Mouse (Mus musculus): ENCODE data around the gene Cdk18. TPM values are rescaled to one million over a fixed set of nuclear protein-coding genes. Genes with fewer than 3 reads are reported as not detected.

Gene Cdk18
- polyA plus RNA-seq, 1 experiment from 2014 or later = 3.9 TPM

DNA sequence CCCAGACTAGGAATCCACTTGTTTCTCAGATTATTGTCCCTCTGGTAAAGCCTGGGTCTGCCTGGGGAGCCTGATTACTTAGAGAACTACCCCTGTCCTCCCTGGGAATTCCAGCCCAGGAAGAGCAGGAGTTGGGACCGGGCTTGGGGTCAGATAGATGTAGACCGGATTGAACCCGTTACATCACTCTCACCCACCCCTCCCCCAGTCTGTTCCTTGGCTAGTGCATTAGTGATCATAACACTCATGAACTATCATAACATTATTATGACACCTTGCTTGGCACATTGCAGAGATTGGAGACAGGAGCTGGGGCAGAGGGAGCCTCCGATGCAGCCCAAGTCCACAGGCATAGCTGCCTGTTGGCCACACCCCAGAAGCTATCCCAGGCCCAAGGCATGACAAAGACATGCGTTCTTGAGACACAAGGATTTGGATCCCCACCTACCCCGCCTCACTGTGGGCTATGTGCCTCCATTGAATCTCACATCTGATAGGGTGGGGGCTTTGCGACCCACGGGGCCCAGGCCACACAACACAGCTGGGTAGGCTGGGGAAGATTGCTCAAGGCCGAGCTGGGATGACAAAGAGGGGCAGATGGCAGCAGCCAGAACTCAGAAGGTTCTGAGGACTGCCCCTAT, 1.4 kb downstream of the Cdk18 start:
- peaks cover 9% of the 10 kb centered on the region for H3K4me1 ChIP-seq (ENCODE audit: control insufficient read depth, insufficient read depth, low read length)
- DNase-seq (ENCODE audit: low spot score) (no peak), ATAC-seq (ENCODE audit: insufficient number of reproducible peaks, low FRiP score, low TSS enrichment, low read depth) (no peak)
- H3K9ac ChIP-seq (ENCODE audit: low read length) = no peak overlapping the region; the same call in 1 of the 2 replicates
- no peaks in the 10 kb centered on the region for H3K9me3 ChIP-seq (ENCODE audit: control insufficient read depth, low read length)
- H3K4me3 ChIP-seq (ENCODE audit: low read depth, low read length) = no peak overlapping the region
- no peak overlapping the region for H3K27ac ChIP-seq (replicated peaks; ENCODE audit: low read depth, low read length)
- H3K27me3 ChIP-seq (ENCODE audit: control insufficient read depth, insufficient read depth, low read length) = 0 out of 2 replicates have a peak, but pooled peaks cover 5% of the 10 kb centered on the region
- WGBS = 53% methylated on average over 9 of the region's 9 CpGs
- no peaks in the 10 kb centered on the region for H3K36me3 ChIP-seq (ENCODE audit: control insufficient read depth, insufficient read depth, low read length)
- H3K4me2 ChIP-seq (ENCODE audit: low read depth, severe bottlenecking) = peak overlapping the region; percentile 95; the same call in 1 of the 2 replicates

- no peak for ATAC-seq (ENCODE audit: insufficient number of reproducible peaks, low FRiP score, low TSS enrichment, low read depth)
- no peaks in the 10 kb centered on the region for H3K9me3 ChIP-seq (ENCODE audit: control insufficient read depth, low read length)
- H3K36me3 ChIP-seq (ENCODE audit: control insufficient read depth, insufficient read depth, low read length) = no peaks in the 10 kb centered on the region
- H3K4me3 ChIP-seq (ENCODE audit: low read depth, low read length) = no peak overlapping the region
- 0 out of 2 replicates have a peak, but pooled peaks cover 5% of the 10 kb centered on the region for H3K27me3 ChIP-seq (ENCODE audit: control insufficient read depth, insufficient read depth, low read length)
- H3K4me1 ChIP-seq (ENCODE audit: control insufficient read depth, insufficient read depth, low read length) = peaks cover 12% of the 10 kb centered on the region
- no peak overlapping the region for H3K27ac ChIP-seq (replicated peaks; ENCODE audit: low read depth, low read length)
- no peak for DNase-seq (ENCODE audit: low spot score)
- no peak overlapping the region for H3K9ac ChIP-seq (ENCODE audit: low read length)
- no peak overlapping the region for H3K4me2 ChIP-seq (ENCODE audit: low read depth, severe bottlenecking)
- 85% methylated on average over 3 of the region's 3 CpGs for WGBS
Observed at GRCm38 (mm10) chr1:132136847-132137246, 2.6 kb downstream of the Cdk18 start.

GRCm38 (mm10) chr1:132135631-132136030, 3.9 kb downstream of the Cdk18 start:
- Histone ChIP-seq H3K9ac (ENCODE audit: low read length) (no peak overlapping the region), H3K4me1 (ENCODE audit: control insufficient read depth, insufficient read depth, low read length) (peaks cover 12% of the 10 kb centered on the region), H3K27ac (replicated peaks; ENCODE audit: low read depth, low read length) (no peak overlapping the region), H3K4me2 (ENCODE audit: low read depth, severe bottlenecking) (no peak overlapping the region), H3K4me3 (ENCODE audit: low read depth, low read length) (no peak overlapping the region), H3K9me3 (ENCODE audit: control insufficient read depth, low read length) (no peaks in the 10 kb centered on the region), H3K36me3 (ENCODE audit: control insufficient read depth, insufficient read depth, low read length) (no peaks in the 10 kb centered on the region), H3K27me3 (ENCODE audit: control insufficient read depth, insufficient read depth, low read length) (0 out of 2 replicates have a peak, but pooled peaks cover 5% of the 10 kb centered on the region)
- ATAC-seq (ENCODE audit: insufficient number of reproducible peaks, low FRiP score, low TSS enrichment, low read depth) (no peak), DNase-seq (ENCODE audit: low spot score) (no peak)
- 85% methylated on average over 7 of the region's 7 CpGs for WGBS

- no peak overlapping the region for H3K27ac ChIP-seq (replicated peaks; ENCODE audit: low read depth, low read length)
- no peak overlapping the region for H3K4me3 ChIP-seq (ENCODE audit: low read depth, low read length)
- H3K4me2 ChIP-seq (ENCODE audit: low read depth, severe bottlenecking) = no peak overlapping the region
- ATAC-seq (ENCODE audit: insufficient number of reproducible peaks, low FRiP score, low TSS enrichment, low read depth) (no peak), DNase-seq (ENCODE audit: low spot score) (no peak)
- no peak overlapping the region for H3K9ac ChIP-seq (ENCODE audit: low read length)
- H3K36me3 ChIP-seq (ENCODE audit: control insufficient read depth, insufficient read depth, low read length) = no peaks in the 10 kb centered on the region
- H3K9me3 ChIP-seq (ENCODE audit: control insufficient read depth, low read length) = no peaks in the 10 kb centered on the region
- WGBS = 64% methylated on average over 7 of the region's 7 CpGs
- H3K27me3 ChIP-seq (ENCODE audit: control insufficient read depth, insufficient read depth, low read length) = no peaks in the 10 kb centered on the region
- H3K4me1 ChIP-seq (ENCODE audit: control insufficient read depth, insufficient read depth, low read length) = peaks cover 13% of the 10 kb centered on the region; the same call in 1 of the 2 replicates
Observed at GRCm38 (mm10) chr1:132128311-132128710, 11.2 kb downstream of the Cdk18 start.

DNA sequence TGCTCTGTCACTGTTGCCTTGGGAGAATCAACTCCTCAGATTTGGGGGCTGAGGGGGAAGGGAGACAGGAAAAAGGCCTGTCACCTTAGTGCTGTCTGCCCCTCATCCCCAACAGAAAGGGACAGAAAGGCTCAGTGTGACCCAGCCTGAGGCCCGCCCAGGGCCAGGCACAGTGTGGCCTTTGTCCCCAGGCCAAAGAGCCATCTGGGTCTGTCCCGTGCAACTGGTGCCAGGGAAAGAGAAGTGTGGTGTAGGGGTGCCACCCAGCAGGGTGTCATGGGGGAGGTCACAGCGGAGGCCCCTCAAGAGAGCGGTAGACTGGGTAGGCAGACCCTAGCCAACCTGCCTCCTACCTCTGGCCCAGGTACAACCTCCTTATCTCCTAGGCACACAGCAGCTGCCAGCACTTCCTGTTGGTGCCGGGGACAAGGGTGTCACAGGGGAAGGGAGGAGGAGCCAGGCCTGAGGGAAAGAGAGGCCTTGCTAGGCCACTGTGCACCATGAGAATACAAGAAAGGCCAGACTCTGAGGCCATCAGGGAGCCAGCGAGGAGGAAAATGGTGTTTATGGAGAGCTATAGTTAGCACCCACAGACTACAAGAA, 13.6 kb downstream of the Cdk18 start:
- H3K4me2 ChIP-seq (ENCODE audit: low read depth, severe bottlenecking) = no peak overlapping the region
- H3K36me3 ChIP-seq (ENCODE audit: control insufficient read depth, insufficient read depth, low read length) = no peaks in the 10 kb centered on the region
- ATAC-seq (ENCODE audit: insufficient number of reproducible peaks, low FRiP score, low TSS enrichment, low read depth) = no peak
- peaks cover 8% of the 10 kb centered on the region; the same call in 1 of the 2 replicates for H3K4me1 ChIP-seq (ENCODE audit: control insufficient read depth, insufficient read depth, low read length)
- no peak overlapping the region for H3K4me3 ChIP-seq (ENCODE audit: low read depth, low read length)
- no peak overlapping the region for H3K9ac ChIP-seq (ENCODE audit: low read length)
- WGBS = 72% methylated on average over 6 of the region's 6 CpGs
- H3K27me3 ChIP-seq (ENCODE audit: control insufficient read depth, insufficient read depth, low read length) = no peaks in the 10 kb centered on the region
- H3K27ac ChIP-seq (replicated peaks; ENCODE audit: low read depth, low read length) = no peak overlapping the region
- no peak for DNase-seq (ENCODE audit: low spot score)
- no peaks in the 10 kb centered on the region for H3K9me3 ChIP-seq (ENCODE audit: control insufficient read depth, low read length)

DNA sequence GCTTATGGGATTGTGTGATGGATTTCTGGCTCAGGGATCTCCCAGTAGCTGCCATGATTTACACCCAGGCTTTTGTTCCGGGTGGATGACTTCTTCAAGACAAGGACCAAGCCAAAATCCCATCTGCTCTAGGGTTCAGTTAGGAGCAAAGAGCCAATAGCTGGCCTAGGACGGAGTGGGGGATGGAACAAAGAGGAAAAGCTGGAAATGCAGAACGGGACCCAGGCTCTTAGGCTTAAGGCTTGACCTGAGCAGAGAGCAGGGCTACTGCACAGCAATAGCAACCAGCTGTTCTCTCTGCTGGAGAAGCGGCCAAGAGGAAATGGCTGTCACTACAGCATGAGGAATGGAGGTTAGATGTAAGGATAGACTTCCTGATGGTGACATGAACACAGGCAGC, 14.2 kb downstream of the Cdk18 start:
- H3K4me1 ChIP-seq (ENCODE audit: control insufficient read depth, insufficient read depth, low read length) = peaks cover 8% of the 10 kb centered on the region; the same call in 1 of the 2 replicates

GRCm38 (mm10) chr1:132123420-132124014, 16.0 kb downstream of the Cdk18 start:
- no peak for DNase-seq (ENCODE audit: low spot score)
- Histone ChIP-seq H3K9ac (ENCODE audit: low read length) (no peak overlapping the region), H3K9me3 (ENCODE audit: control insufficient read depth, low read length) (no peaks in the 10 kb centered on the region), H3K27ac (replicated peaks; ENCODE audit: low read depth, low read length) (no peak overlapping the region), H3K4me1 (ENCODE audit: control insufficient read depth, insufficient read depth, low read length) (peaks cover 8% of the 10 kb centered on the region; the same call in 1 of the 2 replicates), H3K27me3 (ENCODE audit: control insufficient read depth, insufficient read depth, low read length) (no peaks in the 10 kb centered on the region), H3K36me3 (ENCODE audit: control insufficient read depth, insufficient read depth, low read length) (no peaks in the 10 kb centered on the region), H3K4me2 (ENCODE audit: low read depth, severe bottlenecking) (no peak overlapping the region), H3K4me3 (ENCODE audit: low read depth, low read length) (no peak overlapping the region)
- WGBS = 66% methylated on average over 9 of the region's 9 CpGs
- no peak for ATAC-seq (ENCODE audit: insufficient number of reproducible peaks, low FRiP score, low TSS enrichment, low read depth)

More for the DNA sequence above, 14.2 kb downstream of the Cdk18 start:
- DNase-seq (ENCODE audit: low spot score) = no peak
- Histone ChIP-seq H3K27ac (replicated peaks; ENCODE audit: low read depth, low read length) (no peak overlapping the region), H3K4me2 (ENCODE audit: low read depth, severe bottlenecking) (no peak overlapping the region), H3K27me3 (ENCODE audit: control insufficient read depth, insufficient read depth, low read length) (no peaks in the 10 kb centered on the region), H3K36me3 (ENCODE audit: control insufficient read depth, insufficient read depth, low read length) (no peaks in the 10 kb centered on the region), H3K9ac (ENCODE audit: low read length) (no peak overlapping the region), H3K9me3 (ENCODE audit: control insufficient read depth, low read length) (no peaks in the 10 kb centered on the region), H3K4me3 (ENCODE audit: low read depth, low read length) (no peak overlapping the region)
- 28% methylated on average over 4 of the region's 4 CpGs for WGBS
- ATAC-seq (ENCODE audit: insufficient number of reproducible peaks, low FRiP score, low TSS enrichment, low read depth) = no peak

- no peak for DNase-seq (ENCODE audit: low spot score)
- no peaks in the 10 kb centered on the region for H3K36me3 ChIP-seq (ENCODE audit: control insufficient read depth, insufficient read depth, low read length)
- no peaks in the 10 kb centered on the region for H3K9me3 ChIP-seq (ENCODE audit: control insufficient read depth, low read length)
- no peak overlapping the region for H3K27ac ChIP-seq (replicated peaks; ENCODE audit: low read depth, low read length)
- WGBS = 83% methylated on average over 6 of the region's 6 CpGs
- 0 out of 2 replicates have a peak, but pooled peaks have one; percentile 22 for ATAC-seq (ENCODE audit: insufficient number of reproducible peaks, low FRiP score, low TSS enrichment, low read depth)
- no peak overlapping the region for H3K4me2 ChIP-seq (ENCODE audit: low read depth, severe bottlenecking)
- H3K4me1 ChIP-seq (ENCODE audit: control insufficient read depth, insufficient read depth, low read length) = peaks cover 3% of the 10 kb centered on the region; the same call in 1 of the 2 replicates
- H3K27me3 ChIP-seq (ENCODE audit: control insufficient read depth, insufficient read depth, low read length) = no peaks in the 10 kb centered on the region
- no peak overlapping the region for H3K9ac ChIP-seq (ENCODE audit: low read length)
- H3K4me3 ChIP-seq (ENCODE audit: low read depth, low read length) = no peak overlapping the region
Observed at GRCm38 (mm10) chr1:132121895-132122294, 17.6 kb downstream of the Cdk18 start.
